Mouse (Mus musculus): ENCODE data around the gene Tspan14. TPM values are rescaled to one million over a fixed set of nuclear protein-coding genes. Genes with fewer than 3 reads are reported as not detected.
A peak's percentile ranks its signal among the peaks of the same experiment; 100 is the strongest.

Tspan14 gene
- total RNA-seq (2022) = 10 to 100 TPM; 37.0 to 49.9 (median 44.1) TPM

GRCm38 (mm10) chr14:40966392-40966861 is at the start of gene Tspan14:
Tspan14 (minus strand) TSS chr14:40966807.
- no peak for DNase-seq (ENCODE audit: low spot score in 2 of 2)

- peak in 1 of 2 experiments; percentile 25 for DNase-seq (ENCODE audit: low spot score in 2 of 2)
Measured at GRCm38 (mm10) chr14:41014701-41015240, 48.2 kb upstream of the Tspan14 start.

- peak; percentile 90 to 93 for DNase-seq (ENCODE audit: low spot score in 2 of 2)
Measured at GRCm38 (mm10) chr14:41013630-41014613, 47.3 kb upstream of the Tspan14 start, which contains the start of gene Fam213a. Fam213a (minus strand) TSS chr14:41013788.

- DNase-seq (ENCODE audit: low spot score in 2 of 2) = no peak
Measured at GRCm38 (mm10) chr14:41013143-41013542, 46.5 kb upstream of the Tspan14 start.

GRCm38 (mm10) chr14:41011916-41012315 is 45.3 kb upstream of the Tspan14 start:
- no peak for DNase-seq (ENCODE audit: low spot score in 2 of 2)

- no peak for DNase-seq (ENCODE audit: low spot score in 2 of 2)
Measured at GRCm38 (mm10) chr14:41008138-41008537, 41.5 kb upstream of the Tspan14 start.

GRCm38 (mm10) chr14:41007641-41008040 is 41.0 kb upstream of the Tspan14 start:
- DNase-seq (ENCODE audit: low spot score in 2 of 2) = no peak

- DNase-seq (ENCODE audit: low spot score in 2 of 2) = no peak
Measured at GRCm38 (mm10) chr14:41006899-41007298, 40.3 kb upstream of the Tspan14 start.

GRCm38 (mm10) chr14:41006263-41006662 is 39.7 kb upstream of the Tspan14 start:
- DNase-seq (ENCODE audit: low spot score in 2 of 2) = no peak

GRCm38 (mm10) chr14:41005716-41006115 is 39.1 kb upstream of the Tspan14 start:
- DNase-seq (ENCODE audit: low spot score in 2 of 2) = no peak

GRCm38 (mm10) chr14:41004201-41005141 is 37.9 kb upstream of the Tspan14 start:
- no peak for DNase-seq (ENCODE audit: low spot score in 2 of 2)

GRCm38 (mm10) chr14:41001576-41001975 is 35.0 kb upstream of the Tspan14 start:
- DNase-seq (ENCODE audit: low spot score in 2 of 2) = no peak

GRCm38 (mm10) chr14:41000801-41001200 is 34.2 kb upstream of the Tspan14 start:
- no peak for DNase-seq (ENCODE audit: low spot score in 2 of 2)

GRCm38 (mm10) chr14:40999904-41000645 is 33.5 kb upstream of the Tspan14 start:
- DNase-seq (ENCODE audit: low spot score in 2 of 2) = no peak

GRCm38 (mm10) chr14:40996171-40996570 is 29.6 kb upstream of the Tspan14 start:
- no peak for DNase-seq (ENCODE audit: low spot score in 2 of 2)

GRCm38 (mm10) chr14:40992464-40992863 is 25.9 kb upstream of the Tspan14 start:
- no peak for DNase-seq (ENCODE audit: low spot score in 2 of 2)

- DNase-seq (ENCODE audit: low spot score in 2 of 2) = no peak
Measured at GRCm38 (mm10) chr14:40988780-40989179, 22.2 kb upstream of the Tspan14 start.

GRCm38 (mm10) chr14:40987184-40987583 is 20.6 kb upstream of the Tspan14 start:
- DNase-seq (ENCODE audit: low spot score in 2 of 2) = no peak

- DNase-seq (ENCODE audit: low spot score in 2 of 2) = no peak
Measured at GRCm38 (mm10) chr14:40985635-40986034, 19.0 kb upstream of the Tspan14 start.

- no peak for DNase-seq (ENCODE audit: low spot score in 2 of 2)
Measured at GRCm38 (mm10) chr14:40979723-40980122, 13.1 kb upstream of the Tspan14 start.

Measured in left cerebral cortex, adult 8-10 months (tissue).